Mouse (Mus musculus): Measurements from ENCODE around the gene Cep128. TPM values are rescaled to one million over a fixed set of nuclear protein-coding genes. Genes with fewer than 3 reads are reported as not detected.

Cep128 gene
- polyA plus RNA-seq, 1 experiment from 2014 or later = 6.4 TPM

- H3K27me3 ChIP-seq (replicated peaks; ENCODE audit: control insufficient read depth, insufficient read depth, low read length) = no peaks in the 10 kb centered on the region
- ATAC-seq = no peak
- no peak overlapping the region for H3K9ac ChIP-seq (replicated peaks; ENCODE audit: low read depth, low read length)
- no peaks in the 10 kb centered on the region for H3K36me3 ChIP-seq (ENCODE audit: control insufficient read depth, insufficient read depth)
- 0 out of 2 replicates have a peak, but pooled peaks cover 4% of the 10 kb centered on the region for H3K4me1 ChIP-seq (replicated peaks; ENCODE audit: control insufficient read depth, insufficient read depth, low read length)
- H3K9me3 ChIP-seq (ENCODE audit: control insufficient read depth, low read length) = no peaks in the 10 kb centered on the region
- no peak overlapping the region for H3K4me2 ChIP-seq (ENCODE audit: low read length)
- no peak overlapping the region for H3K27ac ChIP-seq (ENCODE audit: low read length)
- H3K4me3 ChIP-seq (replicated peaks; ENCODE audit: low read length) = no peak overlapping the region
- WGBS = 93% methylated on average over 3 of the region's 3 CpGs
Observed at GRCm38 (mm10) chr12:91205550-91205949, 178.7 kb downstream of the Cep128 start.

GRCm38 (mm10) chr12:91204330-91204729 is 179.9 kb downstream of the Cep128 start:
- Histone ChIP-seq H3K9me3 (ENCODE audit: control insufficient read depth, low read length) (no peaks in the 10 kb centered on the region), H3K27ac (ENCODE audit: low read length) (no peak overlapping the region), H3K4me3 (replicated peaks; ENCODE audit: low read length) (no peak overlapping the region), H3K9ac (replicated peaks; ENCODE audit: low read depth, low read length) (no peak overlapping the region), H3K4me2 (ENCODE audit: low read length) (no peak overlapping the region), H3K27me3 (replicated peaks; ENCODE audit: control insufficient read depth, insufficient read depth, low read length) (no peaks in the 10 kb centered on the region), H3K4me1 (replicated peaks; ENCODE audit: control insufficient read depth, insufficient read depth, low read length) (0 out of 2 replicates have a peak, but pooled peaks cover 4% of the 10 kb centered on the region), H3K36me3 (ENCODE audit: control insufficient read depth, insufficient read depth) (no peaks in the 10 kb centered on the region)
- WGBS = 23% methylated on average over 3 of the region's 3 CpGs
- peak; percentile 93 for ATAC-seq

- no peak for ATAC-seq
- H3K36me3 ChIP-seq (ENCODE audit: control insufficient read depth, insufficient read depth) = no peaks in the 10 kb centered on the region
- WGBS = 70% methylated on average over 1 of the region's 1 CpGs
Observed at GRCm38 (mm10) chr12:91202496-91202895, 181.7 kb downstream of the Cep128 start.

GRCm38 (mm10) chr12:91189111-91189510 is 195.1 kb downstream of the Cep128 start:
- H3K36me3 ChIP-seq (ENCODE audit: control insufficient read depth, insufficient read depth) = no peaks in the 10 kb centered on the region
- no peak overlapping the region for H3K27ac ChIP-seq (ENCODE audit: low read length)
- H3K4me1 ChIP-seq (replicated peaks; ENCODE audit: control insufficient read depth, insufficient read depth, low read length) = no peaks in the 10 kb centered on the region
- no peak overlapping the region for H3K9ac ChIP-seq (replicated peaks; ENCODE audit: low read depth, low read length)
- ATAC-seq = no peak
- no peaks in the 10 kb centered on the region for H3K27me3 ChIP-seq (replicated peaks; ENCODE audit: control insufficient read depth, insufficient read depth, low read length)
- H3K4me2 ChIP-seq (ENCODE audit: low read length) = no peak overlapping the region
- WGBS = 51% methylated on average over 4 of the region's 4 CpGs
- no peak overlapping the region for H3K4me3 ChIP-seq (replicated peaks; ENCODE audit: low read length)
- no peaks in the 10 kb centered on the region for H3K9me3 ChIP-seq (ENCODE audit: control insufficient read depth, low read length)

More at GRCm38 (mm10) chr12:91202496-91202895, 181.7 kb downstream of the Cep128 start:
- Histone ChIP-seq H3K4me2 (ENCODE audit: low read length) (no peak overlapping the region), H3K27ac (ENCODE audit: low read length) (no peak overlapping the region), H3K4me1 (replicated peaks; ENCODE audit: control insufficient read depth, insufficient read depth, low read length) (0 out of 2 replicates have a peak, but pooled peaks cover 4% of the 10 kb centered on the region), H3K9ac (replicated peaks; ENCODE audit: low read depth, low read length) (no peak overlapping the region), H3K4me3 (replicated peaks; ENCODE audit: low read length) (no peak overlapping the region), H3K9me3 (ENCODE audit: control insufficient read depth, low read length) (no peaks in the 10 kb centered on the region), H3K27me3 (replicated peaks; ENCODE audit: control insufficient read depth, insufficient read depth, low read length) (no peaks in the 10 kb centered on the region)

GRCm38 (mm10) chr12:91185564-91185963 is 198.6 kb downstream of the Cep128 start:
- no peak for ATAC-seq
- no peaks in the 10 kb centered on the region for H3K36me3 ChIP-seq (ENCODE audit: control insufficient read depth, insufficient read depth)
- H3K4me3 ChIP-seq (replicated peaks; ENCODE audit: low read length) = no peak overlapping the region
- H3K4me2 ChIP-seq (ENCODE audit: low read length) = no peak overlapping the region
- 76% methylated on average over 5 of the region's 5 CpGs for WGBS
- H3K27ac ChIP-seq (ENCODE audit: low read length) = no peak overlapping the region
- no peak overlapping the region for H3K9ac ChIP-seq (replicated peaks; ENCODE audit: low read depth, low read length)
- H3K27me3 ChIP-seq (replicated peaks; ENCODE audit: control insufficient read depth, insufficient read depth, low read length) = no peaks in the 10 kb centered on the region
- H3K9me3 ChIP-seq (ENCODE audit: control insufficient read depth, low read length) = no peaks in the 10 kb centered on the region
- H3K4me1 ChIP-seq (replicated peaks; ENCODE audit: control insufficient read depth, insufficient read depth, low read length) = no peaks in the 10 kb centered on the region

GRCm38 (mm10) chr12:91184616-91185015 is 199.6 kb downstream of the Cep128 start:
- Histone ChIP-seq H3K9ac (replicated peaks; ENCODE audit: low read depth, low read length) (no peak overlapping the region), H3K27ac (ENCODE audit: low read length) (no peak overlapping the region), H3K4me2 (ENCODE audit: low read length) (no peak overlapping the region), H3K9me3 (ENCODE audit: control insufficient read depth, low read length) (no peaks in the 10 kb centered on the region), H3K36me3 (ENCODE audit: control insufficient read depth, insufficient read depth) (no peaks in the 10 kb centered on the region), H3K27me3 (replicated peaks; ENCODE audit: control insufficient read depth, insufficient read depth, low read length) (no peaks in the 10 kb centered on the region), H3K4me1 (replicated peaks; ENCODE audit: control insufficient read depth, insufficient read depth, low read length) (no peaks in the 10 kb centered on the region), H3K4me3 (replicated peaks; ENCODE audit: low read length) (no peak overlapping the region)
- WGBS = 100% methylated on average over 1 of the region's 1 CpGs
- ATAC-seq = no peak

- WGBS = 79% methylated on average over 2 of the region's 2 CpGs
- H3K4me1 ChIP-seq (replicated peaks; ENCODE audit: control insufficient read depth, insufficient read depth, low read length) = no peaks in the 10 kb centered on the region
- H3K9me3 ChIP-seq (ENCODE audit: control insufficient read depth, low read length) = no peaks in the 10 kb centered on the region
- no peak overlapping the region for H3K4me2 ChIP-seq (ENCODE audit: low read length)
- no peak overlapping the region for H3K4me3 ChIP-seq (replicated peaks; ENCODE audit: low read length)
- no peaks in the 10 kb centered on the region for H3K36me3 ChIP-seq (ENCODE audit: control insufficient read depth, insufficient read depth)
- H3K27me3 ChIP-seq (replicated peaks; ENCODE audit: control insufficient read depth, insufficient read depth, low read length) = no peaks in the 10 kb centered on the region
- H3K9ac ChIP-seq (replicated peaks; ENCODE audit: low read depth, low read length) = no peak overlapping the region
- H3K27ac ChIP-seq (ENCODE audit: low read length) = no peak overlapping the region
- ATAC-seq = no peak
Observed at GRCm38 (mm10) chr12:91183928-91184327, 200.3 kb downstream of the Cep128 start.

- Histone ChIP-seq H3K4me3 (replicated peaks; ENCODE audit: low read length) (no peak overlapping the region), H3K27me3 (replicated peaks; ENCODE audit: control insufficient read depth, insufficient read depth, low read length) (no peaks in the 10 kb centered on the region), H3K9ac (replicated peaks; ENCODE audit: low read depth, low read length) (no peak overlapping the region), H3K27ac (ENCODE audit: low read length) (no peak overlapping the region), H3K4me1 (replicated peaks; ENCODE audit: control insufficient read depth, insufficient read depth, low read length) (no peaks in the 10 kb centered on the region), H3K36me3 (ENCODE audit: control insufficient read depth, insufficient read depth) (no peaks in the 10 kb centered on the region), H3K9me3 (ENCODE audit: control insufficient read depth, low read length) (no peaks in the 10 kb centered on the region), H3K4me2 (ENCODE audit: low read length) (no peak overlapping the region)
- 91% methylated on average over 4 of the region's 4 CpGs for WGBS
- ATAC-seq = no peak
Observed at GRCm38 (mm10) chr12:91183304-91183855, 200.8 kb downstream of the Cep128 start.

GRCm38 (mm10) chr12:91176808-91177526 is 207.2 kb downstream of the Cep128 start:
- WGBS = 87% methylated on average over 5 of the region's 5 CpGs
- Histone ChIP-seq H3K36me3 (ENCODE audit: control insufficient read depth, insufficient read depth) (no peaks in the 10 kb centered on the region), H3K4me1 (replicated peaks; ENCODE audit: control insufficient read depth, insufficient read depth, low read length) (no peaks in the 10 kb centered on the region), H3K4me2 (ENCODE audit: low read length) (no peak overlapping the region), H3K27me3 (replicated peaks; ENCODE audit: control insufficient read depth, insufficient read depth, low read length) (no peaks in the 10 kb centered on the region), H3K9me3 (ENCODE audit: control insufficient read depth, low read length) (no peaks in the 10 kb centered on the region), H3K4me3 (replicated peaks; ENCODE audit: low read length) (no peak overlapping the region), H3K9ac (replicated peaks; ENCODE audit: low read depth, low read length) (no peak overlapping the region), H3K27ac (ENCODE audit: low read length) (no peak overlapping the region)
- no peak for ATAC-seq

Measured in forebrain, embryonic 16.5 days (tissue).